Mouse (Mus musculus) midbrain, embryonic 11.5 days (tissue): ENCODE measurements around the gene Dbil5. TPM values are rescaled to one million over a fixed set of nuclear protein-coding genes. Genes with fewer than 3 reads are reported as not detected.
A peak's percentile ranks its signal among the peaks of the same experiment; 100 is the strongest.

Experiments used
- ATAC-seq: fragments of 200-750 bp; cut with Nextera tagmentation; 2 replicates; pipeline ENCODE4 v1.8.0; 2017; ENCODE audit warnings: moderate TSS enrichment, moderate library complexity; ENCODE audit not compliant: low FRiP score
- DNase-seq: peaks from one replicate; pipeline ENCODE4 v3.0.0; 2015; ENCODE audit warnings: low spot score; ENCODE audit errors: missing footprints
- H3K27ac ChIP-seq: fragments of 300-500 bp; sonication (generic); 2 replicates; pipeline ENCODE4 v1.5.1; 2014; ENCODE audit warnings: low read depth, low read length
- H3K27me3 ChIP-seq: fragments of 300-500 bp; sonication (generic); 2 replicates; pipeline ENCODE4 v1.6.1; 2014; ENCODE audit warnings: mild to moderate bottlenecking, low read length, moderate library complexity, mixed read lengths; ENCODE audit not compliant: control insufficient read depth, insufficient read depth
- H3K36me3 ChIP-seq: fragments of 300-500 bp; sonication (generic); 2 replicates; pipeline ENCODE4 v1.6.1; 2014; ENCODE audit warnings: mild to moderate bottlenecking, low read length, moderate library complexity, mixed read lengths; ENCODE audit not compliant: control insufficient read depth, insufficient read depth
- H3K4me1 ChIP-seq: fragments of 300-500 bp; sonication (generic); 2 replicates; pipeline ENCODE4 v1.6.1; 2014; ENCODE audit warnings: low read length; ENCODE audit not compliant: control insufficient read depth, insufficient read depth
- H3K4me2 ChIP-seq: fragments of 300-500 bp; sonication (generic); 2 replicates; pipeline ENCODE4 v1.6.1; 2014; ENCODE audit warnings: mild to moderate bottlenecking, moderate library complexity
- H3K4me3 ChIP-seq: fragments of 300-500 bp; sonication (generic); 2 replicates; pipeline ENCODE4 v1.5.1; 2014; ENCODE audit warnings: low read depth, low read length
- H3K9ac ChIP-seq: fragments of 300-500 bp; sonication (generic); 2 replicates; pipeline ENCODE4 v1.6.1; 2014; ENCODE audit warnings: low read length
- H3K9me3 ChIP-seq: fragments of 300-500 bp; sonication (generic); 2 replicates; pipeline ENCODE4 v1.6.1; 2016; ENCODE audit warnings: low read length; ENCODE audit not compliant: control insufficient read depth
- WGBS: fragments of 180-500 bp; shearing (Covaris S2); extraction: QIAGEN DNeasy Blood & Tissue Kit; methylation state at CpG from one replicate; pipeline ENCODE4 v1.1.7; 2014; 5-methylcytosine and 5-hydroxymethylcytosine counted together
- polyA plus RNA-seq: library from polyadenylated mRNA; unstranded; fragments of >200 nt; fragmentation: Nextera tagmentation; extraction: Ambion mirVana; gene quantifications from 2 replicates; pipeline ENCODE4 v1.2.1, GENCODE M21; 2014

The Dbil5 gene
- polyA plus RNA-seq, 1 experiment from 2014 or later, result 0.34 TPM

DNA sequence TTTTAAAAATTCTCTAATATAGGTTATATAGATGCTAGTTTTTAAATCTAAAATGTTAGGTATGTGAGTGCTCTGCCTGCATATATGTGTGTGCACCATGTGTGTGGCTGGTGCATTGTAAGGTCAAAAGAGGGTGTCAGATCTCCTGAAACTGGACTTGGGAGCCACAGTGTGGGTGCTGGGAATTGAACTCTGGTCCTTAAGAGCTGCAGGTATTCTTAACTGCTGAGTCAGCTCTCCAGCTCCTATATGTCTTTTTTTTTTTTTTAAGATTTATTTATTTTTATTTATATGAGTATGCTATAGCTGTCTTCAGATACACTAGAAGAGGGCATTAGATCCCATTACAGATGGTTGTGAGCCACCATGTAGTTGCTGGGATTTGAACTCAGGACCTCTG, 29.0 kb downstream of the Dbil5 start:
- peaks cover 3% of the 10 kb centered on the region; the same call in 1 of the 2 replicates for H3K36me3 ChIP-seq
- no peak overlapping the region for H3K4me3 ChIP-seq
- H3K4me1 ChIP-seq, result peaks cover 10% of the 10 kb centered on the region
- no peak overlapping the region for H3K4me2 ChIP-seq
- no peak overlapping the region for H3K27ac ChIP-seq
- no peak overlapping the region for H3K9ac ChIP-seq
- no peaks in the 10 kb centered on the region for H3K27me3 ChIP-seq
- H3K9me3 ChIP-seq, result no peaks in the 10 kb centered on the region
- DNase-seq, result no peak
- no peak for ATAC-seq

DNA sequence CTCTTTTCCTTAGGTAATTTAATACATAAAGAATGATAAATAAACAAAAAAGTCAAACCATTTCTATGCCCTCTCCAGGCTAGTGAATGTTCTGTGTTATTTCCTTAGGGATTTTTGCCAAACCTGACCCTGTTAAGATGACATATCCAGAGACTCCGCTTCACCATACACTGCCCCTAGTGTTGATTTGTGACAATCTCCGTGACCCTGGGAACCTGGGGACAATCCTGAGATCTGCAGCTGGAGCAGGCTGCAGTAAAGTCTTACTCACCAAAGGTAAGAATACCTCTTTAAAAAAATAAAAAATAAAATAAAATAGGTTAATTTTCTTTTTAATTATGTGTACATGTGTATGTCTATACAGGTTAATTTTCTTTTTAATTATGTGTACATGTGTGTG, 29.8 kb downstream of the Dbil5 start:
- Histone ChIP-seq H3K4me1 (peaks cover 10% of the 10 kb centered on the region), H3K4me3 (no peak overlapping the region), H3K27me3 (no peaks in the 10 kb centered on the region), H3K4me2 (no peak overlapping the region), H3K36me3 (peaks cover 3% of the 10 kb centered on the region; the same call in 1 of the 2 replicates), H3K9me3 (no peaks in the 10 kb centered on the region), H3K9ac (no peak overlapping the region), H3K27ac (no peak overlapping the region)
- WGBS, result 42% methylated on average over 2 of the region's 2 CpGs
- ATAC-seq, result no peak
- no peak for DNase-seq

DNA sequence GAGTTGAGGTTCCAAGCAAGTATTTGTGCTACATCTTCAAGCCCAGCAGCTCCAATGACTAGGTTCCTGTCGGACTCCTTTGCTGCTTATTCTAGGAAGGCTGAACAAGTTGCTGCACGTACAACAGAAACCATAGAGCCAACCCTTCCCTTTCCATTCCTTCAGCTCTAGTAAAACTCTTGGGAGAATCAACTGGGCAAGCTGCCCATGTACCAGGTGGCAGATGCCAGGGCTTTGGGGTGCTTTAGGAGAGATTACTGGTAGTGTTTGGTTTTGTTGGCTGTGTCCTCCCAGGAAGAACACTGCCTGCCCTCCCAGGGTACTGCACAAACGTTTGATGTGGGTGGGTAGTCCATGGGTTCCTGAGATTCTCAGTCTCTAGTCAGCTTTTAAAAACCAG, 34.6 kb downstream of the Dbil5 start:
- H3K27ac ChIP-seq, result no peak overlapping the region
- DNase-seq, result no peak

DNA sequence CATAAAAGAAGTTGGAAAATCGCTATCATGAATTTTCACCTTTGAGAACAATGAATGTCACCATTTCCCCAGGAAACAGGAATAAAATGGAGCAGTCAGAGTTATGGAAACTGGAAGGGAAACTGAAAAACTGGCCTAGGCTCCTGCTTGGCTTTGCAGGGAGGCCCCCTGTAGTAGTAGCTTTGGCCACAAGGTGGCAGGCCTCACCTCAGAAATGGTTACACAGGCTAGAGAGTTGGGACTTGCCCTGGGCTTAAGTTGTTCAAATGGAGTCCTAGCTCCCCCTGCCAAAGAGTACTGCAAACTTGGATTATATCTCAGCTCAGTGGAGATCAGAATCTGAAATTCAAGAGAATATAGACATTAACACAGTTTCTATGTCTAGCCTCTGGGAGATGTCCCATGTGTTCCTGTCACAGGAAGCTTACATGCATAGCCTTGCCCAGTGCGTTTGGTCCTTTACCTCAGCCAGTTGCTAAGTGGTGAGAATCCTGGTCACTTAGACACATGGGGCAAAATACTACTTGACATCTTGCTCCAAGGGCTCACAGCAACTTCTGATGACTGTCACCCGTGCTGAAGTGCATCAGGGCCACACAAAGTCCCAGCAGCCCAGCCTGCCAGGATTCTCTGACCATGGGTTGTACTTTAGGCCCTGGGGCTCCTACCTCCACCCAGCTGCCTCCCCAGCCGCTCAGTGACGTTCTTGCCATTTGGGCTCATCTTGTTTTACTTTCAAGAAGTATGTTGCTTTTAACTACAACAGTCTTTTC, 35.9 kb downstream of the Dbil5 start:
- peak; percentile 76 for ATAC-seq
- 52% methylated on average over 5 of the region's 5 CpGs for WGBS
- H3K27me3 ChIP-seq, result no peaks in the 10 kb centered on the region

More for the DNA sequence above, 34.6 kb downstream of the Dbil5 start:
- Histone ChIP-seq H3K36me3 (peaks cover 3% of the 10 kb centered on the region; the same call in 1 of the 2 replicates), H3K4me3 (no peak overlapping the region), H3K9me3 (no peaks in the 10 kb centered on the region), H3K4me1 (peaks cover 7% of the 10 kb centered on the region), H3K4me2 (no peak overlapping the region), H3K27me3 (no peaks in the 10 kb centered on the region), H3K9ac (no peak overlapping the region)
- 68% methylated on average over 3 of the region's 3 CpGs for WGBS
- ATAC-seq, result no peak

DNA sequence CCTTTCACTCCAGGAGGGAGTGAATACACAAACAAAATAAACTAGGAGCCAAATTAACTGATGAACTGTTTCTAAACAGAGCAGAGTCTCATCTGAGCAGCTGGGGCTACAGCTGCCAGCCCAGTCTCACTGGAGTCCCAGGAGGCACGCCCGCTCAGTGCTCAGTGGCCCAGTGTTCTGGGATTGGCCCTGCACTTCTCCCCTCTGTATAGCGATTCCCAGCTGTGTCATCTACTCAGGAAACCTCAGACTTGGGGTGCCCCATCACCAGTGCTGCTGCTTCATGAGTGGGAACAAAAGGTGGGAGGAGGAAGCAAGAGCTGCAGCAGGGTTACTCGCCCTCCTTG, 36.5 kb downstream of the Dbil5 start:
- H3K4me1 ChIP-seq, result peaks cover 9% of the 10 kb centered on the region
- WGBS, result 84% methylated on average over 4 of the region's 4 CpGs
- no peak overlapping the region for H3K4me2 ChIP-seq
- no peak overlapping the region for H3K4me3 ChIP-seq
- H3K9ac ChIP-seq, result no peak overlapping the region
- no peaks in the 10 kb centered on the region for H3K9me3 ChIP-seq
- no peaks in the 10 kb centered on the region for H3K27me3 ChIP-seq
- H3K36me3 ChIP-seq, result peaks cover 3% of the 10 kb centered on the region; the same call in 1 of the 2 replicates
- ATAC-seq (no peak), DNase-seq (peak; percentile 82)
- H3K27ac ChIP-seq, result peak overlapping the region; percentile 44

More for the DNA sequence above, 35.9 kb downstream of the Dbil5 start:
- peak overlapping the region; percentile 44 for H3K27ac ChIP-seq
- H3K9ac ChIP-seq, result peak overlapping the region; percentile 5; the same call in 1 of the 2 replicates
- no peaks in the 10 kb centered on the region for H3K9me3 ChIP-seq
- H3K36me3 ChIP-seq, result peaks cover 3% of the 10 kb centered on the region; the same call in 1 of the 2 replicates
- H3K4me3 ChIP-seq, result no peak overlapping the region
- peaks cover 7% of the 10 kb centered on the region for H3K4me1 ChIP-seq
- peak; percentile 98 for DNase-seq
- H3K4me2 ChIP-seq, result no peak overlapping the region

DNA sequence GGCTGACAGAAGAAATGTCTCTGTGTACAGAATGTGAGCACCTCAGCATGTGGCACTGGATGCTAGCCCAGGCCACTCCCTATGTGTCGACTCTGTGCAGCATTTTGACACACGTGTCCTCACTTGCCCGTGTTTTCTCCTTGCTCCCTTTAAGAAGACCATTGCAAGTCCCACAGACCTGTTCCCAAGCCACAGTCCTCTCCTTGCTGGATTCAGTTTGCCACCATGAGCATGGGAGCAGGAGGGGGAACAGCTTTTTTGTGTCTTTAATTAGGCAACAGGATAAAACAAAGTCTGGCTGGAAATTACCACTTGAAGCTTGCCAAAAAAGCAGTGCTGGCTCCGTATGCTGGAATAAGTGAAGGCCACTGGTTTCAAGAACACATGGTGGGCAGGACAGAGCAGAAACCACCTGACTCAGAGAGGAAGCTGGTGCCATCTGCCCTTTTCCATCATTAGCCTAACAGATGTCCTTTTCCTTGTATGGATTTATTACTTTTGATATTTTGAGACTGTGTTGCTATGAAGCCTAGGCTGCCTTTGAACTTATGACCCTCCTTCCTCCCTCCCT, 38.1 kb downstream of the Dbil5 start:
- Histone ChIP-seq H3K27ac (no peak overlapping the region), H3K4me1 (peaks cover 22% of the 10 kb centered on the region)
- 81% methylated on average over 4 of the region's 4 CpGs for WGBS

DNA sequence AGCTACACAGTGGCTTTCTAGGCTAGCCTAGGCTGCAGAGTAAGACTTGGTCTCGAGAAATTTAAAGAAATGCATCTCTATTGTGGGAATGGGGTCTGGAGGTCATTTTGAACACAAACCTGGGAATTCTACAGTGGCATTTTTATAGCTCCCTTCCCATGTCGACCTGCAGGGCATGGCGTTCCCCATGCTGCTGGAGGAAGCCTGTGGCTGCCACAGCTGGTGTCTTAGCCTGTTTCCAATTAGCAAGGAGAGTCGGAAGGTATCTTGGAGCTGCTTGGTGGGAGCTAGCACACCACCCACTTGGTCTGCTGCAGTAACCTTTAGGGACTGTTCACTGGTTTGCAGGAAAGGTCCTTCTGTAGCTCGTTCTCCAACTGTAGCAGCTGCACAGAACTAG, 38.7 kb downstream of the Dbil5 start:
- Histone ChIP-seq H3K4me1 (peaks cover 28% of the 10 kb centered on the region), H3K27ac (no peak overlapping the region), H3K4me3 (no peak overlapping the region), H3K9me3 (no peaks in the 10 kb centered on the region), H3K27me3 (no peaks in the 10 kb centered on the region), H3K36me3 (no peaks in the 10 kb centered on the region; the same call in 1 of the 2 replicates), H3K4me2 (no peak overlapping the region), H3K9ac (no peak overlapping the region; the same call in 1 of the 2 replicates)
- WGBS, result 64% methylated on average over 5 of the region's 5 CpGs
- ATAC-seq, result no peak
- no peak for DNase-seq

More for the DNA sequence above, 38.1 kb downstream of the Dbil5 start:
- Histone ChIP-seq H3K9me3 (no peaks in the 10 kb centered on the region), H3K4me3 (no peak overlapping the region), H3K9ac (no peak overlapping the region), H3K27me3 (no peaks in the 10 kb centered on the region), H3K4me2 (no peak overlapping the region), H3K36me3 (peaks cover 3% of the 10 kb centered on the region; the same call in 1 of the 2 replicates)
- ATAC-seq (no peak), DNase-seq (no peak)

DNA sequence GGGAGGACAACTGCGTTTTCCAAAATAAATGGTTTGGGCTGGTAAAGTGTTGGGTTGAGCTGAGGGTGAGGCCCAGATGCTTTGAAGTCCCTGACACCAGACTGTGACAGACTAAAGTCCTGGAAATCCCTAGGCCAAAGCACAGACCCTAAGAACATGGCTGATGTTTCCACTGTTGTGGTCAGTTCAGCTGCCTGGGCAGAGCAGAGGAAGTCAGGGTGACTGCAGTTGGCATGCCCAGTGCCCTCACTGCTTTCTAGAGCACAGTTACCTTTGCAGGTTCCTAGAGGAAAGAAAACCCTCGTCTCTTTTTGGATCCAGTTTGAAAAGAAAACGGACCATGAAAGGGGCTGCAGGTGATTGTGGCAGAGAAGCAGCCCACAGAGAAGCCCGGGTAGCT, 40.0 kb downstream of the Dbil5 start:
- ATAC-seq (no peak), DNase-seq (no peak)
- Histone ChIP-seq H3K9ac (no peak overlapping the region), H3K27ac (no peak overlapping the region), H3K4me1 (peaks cover 40% of the 10 kb centered on the region), H3K9me3 (no peaks in the 10 kb centered on the region), H3K36me3 (no peaks in the 10 kb centered on the region), H3K27me3 (no peaks in the 10 kb centered on the region), H3K4me3 (no peak overlapping the region), H3K4me2 (no peak overlapping the region)
- WGBS, result 79% methylated on average over 4 of the region's 4 CpGs

DNA sequence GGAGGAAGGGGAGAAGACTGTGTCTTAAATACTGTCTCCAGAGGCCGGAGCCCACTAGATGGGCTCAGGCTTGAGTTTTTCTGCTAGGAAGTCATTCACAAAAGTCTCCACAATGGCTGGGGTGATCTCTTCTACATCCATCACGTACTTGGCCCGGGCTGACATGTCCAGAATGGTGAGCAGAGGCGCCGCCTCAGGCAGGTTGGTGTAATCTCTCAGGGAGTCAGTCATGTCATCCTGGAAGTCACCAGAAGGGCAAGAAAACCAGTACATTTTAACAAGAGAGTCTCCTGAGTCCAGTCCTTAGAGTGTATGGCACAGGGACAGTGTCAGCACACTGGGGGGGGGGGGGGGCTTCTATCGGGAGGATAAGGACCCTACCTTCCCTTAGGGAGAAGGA, 41.1 kb downstream of the Dbil5 start:
- no peak for DNase-seq
- no peak for ATAC-seq
- Histone ChIP-seq H3K27me3 (no peaks in the 10 kb centered on the region), H3K4me3 (no peak overlapping the region), H3K36me3 (no peaks in the 10 kb centered on the region), H3K9me3 (no peaks in the 10 kb centered on the region), H3K27ac (no peak overlapping the region; the same call in 1 of the 2 replicates), H3K9ac (no peak overlapping the region), H3K4me2 (no peak overlapping the region), H3K4me1 (peaks cover 51% of the 10 kb centered on the region)
- 87% methylated on average over 6 of the region's 6 CpGs for WGBS
